ENCODE assay signal across 9 mouse cellular contexts in the genomic region with DNA sequence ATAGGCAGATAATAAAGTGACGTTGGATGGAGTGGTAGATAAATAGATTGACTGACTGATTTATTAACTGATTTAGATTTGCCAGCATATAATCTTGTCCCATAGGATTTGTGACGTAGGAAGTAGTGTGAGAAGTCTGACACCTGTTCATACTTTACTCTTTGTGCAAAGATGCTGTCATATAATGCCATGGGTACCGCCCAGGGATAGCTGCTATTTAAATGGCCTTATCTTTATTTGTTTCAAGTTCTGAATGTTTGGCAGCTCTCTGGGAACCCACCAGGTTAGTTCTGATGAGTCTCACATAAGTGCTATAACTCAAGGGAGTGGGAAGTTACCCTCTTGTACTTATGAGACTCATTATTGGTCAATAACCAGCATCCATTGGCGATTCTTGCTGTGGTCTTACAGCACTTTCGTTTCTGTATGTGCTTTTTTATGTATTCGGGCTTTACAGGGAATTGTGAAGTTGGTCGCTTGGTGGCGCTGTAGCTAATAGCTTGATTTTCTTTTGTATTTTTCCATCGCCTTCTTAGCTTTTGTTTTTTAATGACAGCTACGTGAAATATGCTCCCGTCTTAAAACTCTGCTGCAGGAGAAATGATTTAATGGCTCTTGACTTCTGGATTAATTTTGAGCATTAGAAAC. TPM values are rescaled to one million over a fixed set of nuclear protein-coding genes. Genes with fewer than 3 reads are reported as not detected.
DNase-seq lines count a peak whose midpoint lies in the region; ATAC-seq and TF ChIP-seq lines count a peak whose summit lies in the region.
"Had no signal": no experiment of that assay in that cellular context is flagged by ENCODE, and none has a peak within 500 bp of the region (broad histone marks: within the 10 kb centered on the region; RNA-seq: fewer than 3 reads in every experiment).

No protein-coding gene starts in this region.

- H3K9me3 ChIP-seq in ES-E14 (ENCODE audit: control insufficient read depth, insufficient read depth, low read depth, low read length): no peaks in the 10 kb centered on the region
- H3K9me3 ChIP-seq in hindbrain, embryonic 12.5 days (replicated peaks): no peaks in the 10 kb centered on the region
- H3K9me3 ChIP-seq in lung, embryonic 15.5 days: no peaks in the 10 kb centered on the region

- in situ Hi-C loops in ES-E14 (cut with MboI; ENCODE audit: low sequenced_read_pairs in 2 of 2, unreplicated experiment in 2 of 2): no loop called here

- no peak for ATAC-seq in hindbrain, embryonic 12.5 days (ENCODE audit: low FRiP score)
- no peak for ATAC-seq in lung, embryonic 15.5 days (ENCODE audit: borderline replicate concordance, extremely low read depth, low FRiP score, low TSS enrichment)

- peak; percentile 41 for DNase-seq in ES-E14 (ENCODE audit: low read depth, low spot score)
- peak; percentile 83 for DNase-seq in cerebellum, adult 8-10 months
- peak; percentile 58 to 90 for DNase-seq in frontal cortex, adult 2 months (ENCODE audit: extremely low spot score in 1 of 2, low spot score in 1 of 2)
- DNase-seq in layer of hippocampus, adult 9-11 months: peak; percentile 61
- peak; percentile 89 for DNase-seq in retina, embryonic 14.5 days (ENCODE audit: low spot score)
- DNase-seq in urinary bladder, postnatal 10 days (ENCODE audit: low spot score): peak; percentile 36

- no peaks in the 10 kb centered on the region for H3K4me1 ChIP-seq in ES-E14 (ENCODE audit: control insufficient read depth in 2 of 2, insufficient read depth in 2 of 2, low read length in 2 of 2, poor library complexity in 1 of 2)
- H3K4me1 ChIP-seq in hindbrain, embryonic 12.5 days: no peaks in the 10 kb centered on the region
- H3K4me1 ChIP-seq in lung, embryonic 15.5 days: no peaks in the 10 kb centered on the region

- no peaks in the 10 kb centered on the region for H3K36me3 ChIP-seq in ES-E14 (ENCODE audit: control insufficient read depth, insufficient read depth, low read length, poor library complexity, severe bottlenecking)
- H3K36me3 ChIP-seq in hindbrain, embryonic 12.5 days: no peaks in the 10 kb centered on the region
- no peaks in the 10 kb centered on the region for H3K36me3 ChIP-seq in lung, embryonic 15.5 days

- 29% methylated on average over 11 of the region's 11 CpGs for WGBS in hindbrain, embryonic 12.5 days
- WGBS in lung, embryonic 15.5 days: 24% methylated on average over 11 of the region's 11 CpGs

- H3K9ac ChIP-seq in ES-E14 (ENCODE audit: insufficient read depth, low read depth, low read length, poor library complexity, severe bottlenecking): no peak overlapping the region
- H3K9ac ChIP-seq in hindbrain, embryonic 12.5 days: no peak overlapping the region
- H3K9ac ChIP-seq in lung, embryonic 15.5 days: no peak overlapping the region

- H3K27ac ChIP-seq in ES-E14 (ENCODE audit: insufficient read depth, low read depth, low read length, poor library complexity, severe bottlenecking): no peak overlapping the region
- H3K27ac ChIP-seq in hindbrain, embryonic 12.5 days: no peak overlapping the region
- H3K27ac ChIP-seq in lung, embryonic 15.5 days: no peak overlapping the region

- H3K4me2 ChIP-seq in hindbrain, embryonic 12.5 days (replicated peaks): peak overlapping the region; percentile 29; the same call in 1 of the 2 replicates
- peak overlapping the region; percentile 30; the same call in 1 of the 2 replicates for H3K4me2 ChIP-seq in lung, embryonic 15.5 days

- no peak overlapping the region for H3K4me3 ChIP-seq in ES-E14 (ENCODE audit: insufficient read depth in 1 of 2, low read depth in 1 of 2, low read length in 2 of 2, poor library complexity in 1 of 2, severe bottlenecking in 1 of 2)
- no peak overlapping the region for H3K4me3 ChIP-seq in hindbrain, embryonic 12.5 days
- no peak overlapping the region for H3K4me3 ChIP-seq in lung, embryonic 15.5 days

- no peaks in the 10 kb centered on the region for H3K27me3 ChIP-seq in hindbrain, embryonic 12.5 days
- H3K27me3 ChIP-seq in lung, embryonic 15.5 days: no peaks in the 10 kb centered on the region

TF ChIP-seq in ES-E14, 5 proteins besides CTCF, POLR2A, EP300 and RAD21:
- TF ChIP-seq MAFK (IDR thresholded peaks at IDR 0.05; ENCODE audit: insufficient read depth, low read depth, low read length) (no peak), HCFC1 (IDR thresholded peaks at IDR 0.05; ENCODE audit: borderline replicate concordance, insufficient read depth, low read length) (no peak), ZC3H11A (IDR thresholded peaks at IDR 0.05; ENCODE audit: borderline replicate concordance, low read depth, low read length) (peak; percentile 75), CHD2 (IDR thresholded peaks at IDR 0.05; ENCODE audit: low read depth, low read length) (no peak), ZNF384 (IDR thresholded peaks at IDR 0.05; ENCODE audit: low read depth, low read length) (no peak)

RNA-seq across cellular contexts. Expression of gene Cerkl, which starts 55.2 kb away (rescaled TPM):
- 1.4 and 4.8 TPM in 2 replicates for total RNA-seq in ES-E14 (2012; rRNA removed)
- 2.2 and 2.6 TPM in 2 replicates for polyA plus RNA-seq in frontal cortex, adult 2 months (2012; rRNA removed)
- 3.6 and 4.1 TPM in 2 replicates for polyA plus RNA-seq in hindbrain, embryonic 12.5 days (2016; fragmentation: Nextera tagmentation; extraction: Ambion mirVana)
- polyA plus RNA-seq in lung, embryonic 15.5 days (2015; fragmentation: Nextera tagmentation; extraction: Ambion mirVana): 0.10 and 0.30 TPM in 2 replicates

RNA-seq across cellular contexts. Expression of gene Neurod1, which starts 55.2 kb away (rescaled TPM):
- total RNA-seq in ES-E14 (2012; rRNA removed): 1.3 and 7.0 TPM in 2 replicates
- polyA plus RNA-seq in frontal cortex, adult 2 months (2012; rRNA removed): 10.1 and 11.0 TPM in 2 replicates
- polyA plus RNA-seq in hindbrain, embryonic 12.5 days (2016; fragmentation: Nextera tagmentation; extraction: Ambion mirVana): 25.3 and 30.4 TPM in 2 replicates
- polyA plus RNA-seq in lung, embryonic 15.5 days (2015; fragmentation: Nextera tagmentation; extraction: Ambion mirVana): not detected in 2 replicates
- polyA plus RNA-seq: gonadal fat pad, adult 2 months had no signal

Comparison
In these comparisons a context has a peak if more than half of its experiments do, and no peak if none do; other contexts are left out.
1. DNase-seq: peak in every context shown above with its lines; median percentile 89 in retina, embryonic 14.5 days; 83 in cerebellum, adult 8-10 months; 74 in frontal cortex, adult 2 months; 61 in layer of hippocampus, adult 9-11 months; 41 in ES-E14; 36 in urinary bladder, postnatal 10 days.
2. RNA of gene Neurod1, which starts 55.2 kb away (polyA plus RNA-seq): 25.3 to 30.4 TPM in hindbrain, embryonic 12.5 days and 10.1 to 11.0 TPM in frontal cortex, adult 2 months; not detected in lung, embryonic 15.5 days; every median in the first group is over 10 times any median in the second.